ENCODE assay signal across 27 mouse cellular contexts in the genomic region with DNA sequence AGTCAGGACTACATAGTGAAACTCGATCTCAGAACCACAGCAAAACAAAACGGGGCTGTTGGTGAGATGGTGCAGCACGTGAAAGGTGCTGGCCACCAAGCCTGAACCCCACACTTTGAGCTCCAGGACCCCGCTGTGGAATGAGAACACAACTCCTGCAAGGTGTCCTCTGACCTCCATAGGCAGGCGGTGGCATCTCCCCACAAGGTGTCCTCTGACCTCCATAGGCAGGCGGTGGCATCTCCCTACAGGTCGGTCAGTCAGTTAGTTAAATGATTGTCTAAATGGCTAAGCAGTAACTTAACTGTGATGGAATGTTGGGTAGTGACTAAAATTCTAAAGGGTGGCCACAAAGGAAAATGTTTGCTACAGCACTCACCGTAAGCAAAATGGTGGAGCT. TPM values are rescaled to one million over a fixed set of nuclear protein-coding genes. Genes with fewer than 3 reads are reported as not detected.
DNase-seq lines count a peak whose midpoint lies in the region; ATAC-seq and TF ChIP-seq lines count a peak whose summit lies in the region.
"Had no signal": no experiment of that assay in that cellular context is flagged by ENCODE, and none has a peak within 500 bp of the region (broad histone marks: within the 10 kb centered on the region; RNA-seq: fewer than 3 reads in every experiment).

No protein-coding gene starts in this region.

- TF ChIP-seq POLR2A in testis, adult 2 months (IDR thresholded peaks at IDR 0.05; ENCODE audit: control insufficient read depth, low read depth, low read length) = no peak

- peak; percentile 31 for DNase-seq in kidney, adult 11 months
- peak; percentile 21 to 35 for DNase-seq in kidney, adult 8-10 months
- no peak for DNase-seq in kidney, postnatal 10 days
- no peak for DNase-seq in testis, postnatal 14 days (ENCODE audit: low spot score)
- DNase-seq: adrenal gland, adult 8-10 months; adrenal gland, postnatal 25 days; cerebellum, adult 11-12 months; cerebellum, adult 8-10 months; cerebellum, postnatal 10 days; cerebellum, postnatal 36 days; embryo, embryonic 11 days; gastrocnemius, postnatal 25 days; heart, adult 18-20 months; heart, postnatal 10 days; heart, postnatal 36 days had no signal

- H3K27ac ChIP-seq in kidney, embryonic 15.5 days = no peak overlapping the region
- peak overlapping the region; percentile 44; the same call in 1 of the 2 replicates for H3K27ac ChIP-seq in testis, adult 2 months (ENCODE audit: control insufficient read depth, insufficient read depth, low read depth, low read length)
- H3K27ac ChIP-seq: embryonic facial prominence, embryonic 10.5 days; embryonic facial prominence, embryonic 13.5 days; forebrain, embryonic 12.5 days; forebrain, embryonic 15.5 days; heart, embryonic 15.5 days; hindbrain, embryonic 10.5 days; hindbrain, embryonic 13.5 days had no signal

- ATAC-seq in kidney, embryonic 15.5 days (replicated peaks; ENCODE audit: low FRiP score) = no peak
- ATAC-seq: activated CD4-positive, CD25-positive, alpha-beta regulatory T cell, adult 4 months; forebrain, embryonic 15.5 days had no signal

- no peak for TF ChIP-seq CTCF in testis, adult 2 months (IDR thresholded peaks at IDR 0.05; ENCODE audit: control insufficient read depth, insufficient read depth, insufficient replicate concordance, low read depth, low read length)

- H3K4me1 ChIP-seq in kidney, embryonic 15.5 days = no peaks in the 10 kb centered on the region
- peaks cover 11% of the 10 kb centered on the region for H3K4me1 ChIP-seq in testis, adult 2 months (ENCODE audit: control insufficient read depth, insufficient read depth, low read length)
- H3K4me1 ChIP-seq: embryonic facial prominence, embryonic 10.5 days; embryonic facial prominence, embryonic 13.5 days; forebrain, embryonic 12.5 days; forebrain, embryonic 15.5 days; heart, embryonic 12.5 days; heart, embryonic 15.5 days; hindbrain, embryonic 10.5 days; hindbrain, embryonic 13.5 days had no signal

- 91% methylated on average over 8 of the region's 8 CpGs for WGBS in kidney, embryonic 15.5 days

- no peaks in the 10 kb centered on the region for H3K27me3 ChIP-seq in kidney, embryonic 15.5 days
- no peaks in the 10 kb centered on the region for H3K27me3 ChIP-seq in testis, adult 2 months (ENCODE audit: control insufficient read depth, insufficient read depth, low read length)
- H3K27me3 ChIP-seq: embryonic facial prominence, embryonic 13.5 days; forebrain, embryonic 12.5 days; forebrain, embryonic 15.5 days; heart, embryonic 12.5 days; heart, embryonic 15.5 days; hindbrain, embryonic 13.5 days had no signal

- H3K36me3 ChIP-seq in kidney, embryonic 15.5 days = peaks cover 89% of the 10 kb centered on the region
- no peaks in the 10 kb centered on the region; the same call in none of the 2 replicates for H3K36me3 ChIP-seq in testis, adult 2 months (ENCODE audit: control insufficient read depth, insufficient read depth, low read length)

- H3K4me2 ChIP-seq in kidney, embryonic 15.5 days = no peak overlapping the region
- H3K4me2 ChIP-seq: embryonic facial prominence, embryonic 13.5 days; forebrain, embryonic 12.5 days; forebrain, embryonic 15.5 days; heart, embryonic 12.5 days; heart, embryonic 15.5 days; hindbrain, embryonic 13.5 days had no signal

- no peaks in the 10 kb centered on the region for H3K9me3 ChIP-seq in kidney, embryonic 15.5 days (replicated peaks)
- H3K9me3 ChIP-seq: embryonic facial prominence, embryonic 13.5 days; forebrain, embryonic 12.5 days; forebrain, embryonic 15.5 days; heart, embryonic 15.5 days; hindbrain, embryonic 13.5 days had no signal

- no peak overlapping the region for H3K4me3 ChIP-seq in kidney, embryonic 15.5 days (replicated peaks)
- peak overlapping the region; percentile 52 for H3K4me3 ChIP-seq in testis, adult 2 months (ENCODE audit: control insufficient read depth, low read depth, low read length)
- H3K4me3 ChIP-seq: embryonic facial prominence, embryonic 10.5 days; embryonic facial prominence, embryonic 13.5 days; erythroblast, embryonic 14.5 days; forebrain, embryonic 12.5 days; forebrain, embryonic 15.5 days; heart, embryonic 12.5 days; heart, embryonic 15.5 days; hindbrain, embryonic 10.5 days; hindbrain, embryonic 13.5 days had no signal

- no peak overlapping the region for H3K9ac ChIP-seq in kidney, embryonic 15.5 days
- H3K9ac ChIP-seq: embryonic facial prominence, embryonic 13.5 days; forebrain, embryonic 12.5 days; forebrain, embryonic 15.5 days; heart, embryonic 12.5 days; heart, embryonic 15.5 days; hindbrain, embryonic 13.5 days had no signal

RNA-seq across cellular contexts. Expression of a gene that starts 11.6 kb away (rescaled TPM):
- polyA plus RNA-seq in kidney, embryonic 15.5 days (2015; fragmentation: Nextera tagmentation; extraction: Ambion mirVana) = 41.4 and 45.1 TPM in 2 replicates
- polyA plus RNA-seq in testis, adult 2 months (2012; rRNA removed) = 11.5 and 14.2 TPM in 2 replicates

RNA-seq across cellular contexts. Expression of a gene that starts 11.6 kb away (rescaled TPM):
- 24.6 and 26.0 TPM in 2 replicates for polyA plus RNA-seq in kidney, embryonic 15.5 days (2015; fragmentation: Nextera tagmentation; extraction: Ambion mirVana)
- 5.4 and 5.6 TPM in 2 replicates for polyA plus RNA-seq in testis, adult 2 months (2012; rRNA removed)

RNA-seq across cellular contexts. Expression of a gene that starts 39.0 kb away (rescaled TPM):
- polyA plus RNA-seq in kidney, embryonic 15.5 days (2015; fragmentation: Nextera tagmentation; extraction: Ambion mirVana) = 169 and 183 TPM in 2 replicates
- 42.0 and 44.9 TPM in 2 replicates for polyA plus RNA-seq in testis, adult 2 months (2012; rRNA removed)

RNA-seq across cellular contexts. Expression of a gene that starts 45.6 kb away (rescaled TPM):
- polyA plus RNA-seq in kidney, embryonic 15.5 days (2015; fragmentation: Nextera tagmentation; extraction: Ambion mirVana) = 0.48 and 1.4 TPM in 2 replicates
- polyA plus RNA-seq in testis, adult 2 months (2012; rRNA removed) = 0.06 TPM in 1 of 2 replicates, not detected in the other
- polyA plus RNA-seq: activated CD4-positive, CD25-positive, alpha-beta regulatory T cell, adult 4 months; embryonic facial prominence, embryonic 13.5 days; erythroblast, embryonic 14.5 days; forebrain, embryonic 12.5 days; forebrain, embryonic 15.5 days had no signal

Comparison
In these comparisons a context has a peak if more than half of its experiments do, and no peak if none do; other contexts are left out.
1. DNase-seq: peak in kidney, adult 11 months (single experiment) and kidney, adult 8-10 months (2 of 2); none in kidney, postnatal 10 days (single experiment) and testis, postnatal 14 days (single experiment).